Mouse (Mus musculus) kidney, postnatal 0 days (tissue): ENCODE measurements around the gene Metap1. TPM values are rescaled to one million over a fixed set of nuclear protein-coding genes. Genes with fewer than 3 reads are reported as not detected.
A peak's percentile ranks its signal among the peaks of the same experiment; 100 is the strongest.

Source experiments
- ATAC-seq: fragments of 200-750 bp; cut with Nextera tagmentation; replicated peaks from 2 replicates; pipeline ENCODE4 v1.8.0; 2017; ENCODE audit warnings: low read depth, moderate number of reproducible peaks, moderate TSS enrichment, moderate library complexity; ENCODE audit not compliant: low FRiP score
- DNase-seq: peaks from one replicate; pipeline ENCODE4 v3.0.0-alpha.2; 2016; ENCODE audit warnings: low spot score
- H3K27ac ChIP-seq: fragments of 300-500 bp; sonication (generic); 2 replicates; pipeline ENCODE4 v1.5.1; 2014; ENCODE audit warnings: mild to moderate bottlenecking
- H3K27me3 ChIP-seq: fragments of 300-500 bp; sonication (generic); 2 replicates; pipeline ENCODE4 v1.6.1; 2014; ENCODE audit warnings: low read length, mixed read lengths; ENCODE audit not compliant: insufficient read depth
- H3K36me3 ChIP-seq: fragments of 300-500 bp; sonication (generic); 2 replicates; pipeline ENCODE4 v1.6.1; 2014; ENCODE audit warnings: low read length, mixed read lengths; ENCODE audit not compliant: insufficient read depth
- H3K4me1 ChIP-seq: fragments of 300-500 bp; sonication (generic); replicated peaks from 2 replicates; pipeline ENCODE4 v1.6.1; 2014; ENCODE audit warnings: antibody characterized with exemption, low read length, mixed read lengths; ENCODE audit not compliant: insufficient read depth
- H3K4me2 ChIP-seq: fragments of 300-500 bp; sonication (generic); 2 replicates; pipeline ENCODE4 v1.6.1; 2014; ENCODE audit warnings: mild to moderate bottlenecking, low read length, moderate library complexity, mixed read lengths
- H3K4me3 ChIP-seq: fragments of 300-500 bp; sonication (generic); replicated peaks from 2 replicates; pipeline ENCODE4 v1.5.1; 2014; ENCODE audit warnings: low read depth, low read length
- H3K9ac ChIP-seq: fragments of 300-500 bp; sonication (generic); 2 replicates; pipeline ENCODE4 v1.6.1; 2014; ENCODE audit warnings: low read depth, low read length
- H3K9me3 ChIP-seq: fragments of 300-500 bp; sonication (generic); replicated peaks from 2 replicates; pipeline ENCODE4 v1.6.1; 2016; ENCODE audit warnings: low read length, inconsistent platforms, mixed read lengths
- CTCF ChIP-seq: IDR thresholded peaks from 2 replicates; pipeline ENCODE4 v1.5.1; 2016; ENCODE audit warnings: antibody characterized with exemption, low read depth, mild to moderate bottlenecking, moderate library complexity
- WGBS: fragments of 180-500 bp; shearing (Covaris S2); extraction: QIAGEN DNeasy Blood & Tissue Kit; methylation state at CpG from one replicate; pipeline ENCODE4 v1.1.7; 2014; 5-methylcytosine and 5-hydroxymethylcytosine counted together
- polyA plus RNA-seq: library from polyadenylated mRNA; unstranded; fragments of >200 nt; fragmentation: Nextera tagmentation; extraction: Ambion mirVana; gene quantifications from 2 replicates; pipeline ENCODE4 v1.2.1, GENCODE M21; 2015

Metap1 gene
- polyA plus RNA-seq, 1 experiment from 2014 or later: 40.2 TPM

DNA sequence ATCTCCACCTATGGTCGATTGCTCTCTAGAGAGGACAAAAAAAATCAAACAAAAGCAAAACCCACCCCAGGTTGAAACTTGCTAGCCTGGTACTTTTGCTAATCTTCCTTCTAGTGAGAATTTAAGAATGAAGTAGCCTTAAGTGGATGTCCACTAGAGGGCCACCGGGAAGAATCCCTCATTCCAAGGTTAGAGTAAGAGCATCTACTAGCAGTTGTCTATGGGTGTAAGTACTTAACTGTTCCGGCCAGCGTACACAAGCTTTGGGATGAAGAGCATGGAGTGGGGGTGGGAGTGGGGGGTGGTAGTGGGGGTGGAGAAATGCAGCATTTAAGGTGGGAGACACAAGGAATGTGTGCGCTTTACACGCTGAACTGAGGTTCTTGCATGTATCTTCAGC, 17.4 kb upstream of the Metap1 start:
- no peak overlapping the region for H3K4me2 ChIP-seq
- TF ChIP-seq CTCF: peak; percentile 73
- no peaks in the 10 kb centered on the region for H3K27me3 ChIP-seq
- H3K9me3 ChIP-seq: no peaks in the 10 kb centered on the region
- no peaks in the 10 kb centered on the region for H3K4me1 ChIP-seq
- peak; percentile 80 for DNase-seq
- ATAC-seq: no peak; the same call in 1 of the 2 replicates
- H3K9ac ChIP-seq: no peak overlapping the region
- 57% methylated on average over 6 of the region's 6 CpGs for WGBS
- no peak overlapping the region for H3K4me3 ChIP-seq
- no peaks in the 10 kb centered on the region for H3K36me3 ChIP-seq
- no peak overlapping the region for H3K27ac ChIP-seq

DNA sequence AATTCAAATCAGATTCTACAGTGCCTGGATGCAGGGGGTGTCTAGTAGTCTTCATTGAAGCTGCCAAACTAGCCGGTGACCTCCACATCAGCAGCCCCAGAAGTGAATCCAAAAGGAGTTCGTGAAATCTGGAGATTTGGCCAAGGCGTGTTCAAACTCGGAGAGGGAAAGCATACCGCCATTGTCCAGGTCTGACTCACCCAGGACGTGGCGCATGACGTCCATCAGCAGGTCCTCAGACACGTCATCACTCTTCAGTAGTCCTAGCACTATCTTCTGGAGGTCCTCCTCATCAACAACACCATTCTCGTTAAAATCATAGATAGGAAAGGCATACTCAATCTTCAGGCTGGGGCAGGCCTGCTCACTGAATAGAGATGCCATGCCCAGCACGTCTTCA, 14.4 kb upstream of the Metap1 start:
- DNase-seq (no peak), ATAC-seq (no peak)
- Histone ChIP-seq H3K27ac (no peak overlapping the region), H3K4me2 (no peak overlapping the region), H3K27me3 (no peaks in the 10 kb centered on the region), H3K9me3 (no peaks in the 10 kb centered on the region), H3K4me3 (no peak overlapping the region), H3K9ac (no peak overlapping the region), H3K4me1 (no peaks in the 10 kb centered on the region), H3K36me3 (no peaks in the 10 kb centered on the region)
- WGBS: 81% methylated on average over 11 of the region's 11 CpGs
- no peak for TF ChIP-seq CTCF

DNA sequence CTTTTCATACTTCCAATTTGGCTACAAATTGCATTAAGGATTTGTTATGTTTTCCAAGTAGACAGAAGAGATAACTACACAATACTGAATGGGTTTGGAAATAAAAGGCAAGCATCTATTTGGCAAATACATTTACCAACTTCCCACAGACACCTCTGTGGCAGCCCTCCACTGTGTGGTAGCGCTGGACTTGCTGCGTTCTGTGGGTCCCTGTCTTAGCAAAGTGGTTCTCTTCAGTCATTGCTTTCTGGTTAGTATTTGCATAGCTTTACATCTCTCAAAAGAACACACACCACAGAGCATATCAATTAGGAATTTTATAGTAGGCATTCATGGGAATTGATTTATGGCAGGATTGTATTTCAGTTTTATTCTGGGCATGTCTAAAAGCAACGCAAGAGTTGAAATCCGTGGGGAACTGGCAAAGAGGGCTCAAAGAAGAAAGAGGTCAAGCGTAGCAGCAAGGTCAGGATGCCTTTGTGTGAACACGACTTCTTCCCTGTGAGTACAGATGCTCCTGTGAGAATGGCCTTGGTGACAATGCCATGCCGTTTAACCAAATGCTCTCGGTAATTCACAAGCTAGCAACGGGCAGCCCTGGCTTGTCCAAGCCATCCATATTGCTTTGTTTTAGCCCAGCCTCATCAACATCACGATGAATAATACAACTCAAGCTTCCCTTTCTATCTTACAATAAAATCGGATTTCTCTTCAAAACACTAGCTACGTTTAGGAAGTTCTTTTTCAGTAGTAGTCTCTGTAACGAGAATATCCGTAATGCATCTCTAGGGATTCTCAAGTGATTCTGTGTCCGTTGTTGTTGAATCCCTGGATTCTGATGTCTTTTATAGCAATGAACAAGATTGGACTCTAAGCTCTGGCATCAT, 10.8 kb upstream of the Metap1 start:
- no peak overlapping the region for H3K4me3 ChIP-seq
- no peak overlapping the region for H3K4me2 ChIP-seq
- H3K4me1 ChIP-seq: no peaks in the 10 kb centered on the region
- H3K27me3 ChIP-seq: no peaks in the 10 kb centered on the region
- DNase-seq (no peak), ATAC-seq (no peak)
- no peak for TF ChIP-seq CTCF
- 44% methylated on average over 15 of the region's 15 CpGs for WGBS
- no peaks in the 10 kb centered on the region for H3K9me3 ChIP-seq
- no peaks in the 10 kb centered on the region for H3K36me3 ChIP-seq
- H3K27ac ChIP-seq: no peak overlapping the region
- no peak overlapping the region for H3K9ac ChIP-seq

DNA sequence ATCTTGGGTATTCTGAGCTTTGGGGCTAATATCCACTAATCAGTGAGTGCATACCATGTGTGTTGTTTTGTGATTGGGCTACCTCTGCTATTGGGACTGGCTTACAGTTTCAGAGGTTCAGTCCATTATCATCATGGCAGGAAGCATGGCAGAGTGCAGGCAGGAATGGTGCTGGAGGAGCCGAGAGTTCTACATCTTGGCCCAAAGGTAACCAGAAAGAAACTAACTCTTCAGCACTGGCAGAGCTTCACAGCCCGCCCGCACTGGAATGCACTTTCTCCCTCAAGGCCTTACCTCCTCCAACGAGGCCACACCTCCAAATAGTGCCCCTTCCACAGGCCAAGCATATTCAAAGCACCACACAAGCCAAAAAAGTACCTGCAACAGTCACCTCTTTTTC, 9.4 kb upstream of the Metap1 start:
- 61% methylated on average over 4 of the region's 4 CpGs for WGBS
- H3K27ac ChIP-seq: no peak overlapping the region
- no peak overlapping the region for H3K9ac ChIP-seq
- H3K4me3 ChIP-seq: no peak overlapping the region
- no peaks in the 10 kb centered on the region for H3K36me3 ChIP-seq
- H3K4me2 ChIP-seq: no peak overlapping the region
- H3K27me3 ChIP-seq: no peaks in the 10 kb centered on the region
- no peak for TF ChIP-seq CTCF
- DNase-seq: no peak
- no peaks in the 10 kb centered on the region for H3K9me3 ChIP-seq
- ATAC-seq: no peak
- no peaks in the 10 kb centered on the region for H3K4me1 ChIP-seq

DNA sequence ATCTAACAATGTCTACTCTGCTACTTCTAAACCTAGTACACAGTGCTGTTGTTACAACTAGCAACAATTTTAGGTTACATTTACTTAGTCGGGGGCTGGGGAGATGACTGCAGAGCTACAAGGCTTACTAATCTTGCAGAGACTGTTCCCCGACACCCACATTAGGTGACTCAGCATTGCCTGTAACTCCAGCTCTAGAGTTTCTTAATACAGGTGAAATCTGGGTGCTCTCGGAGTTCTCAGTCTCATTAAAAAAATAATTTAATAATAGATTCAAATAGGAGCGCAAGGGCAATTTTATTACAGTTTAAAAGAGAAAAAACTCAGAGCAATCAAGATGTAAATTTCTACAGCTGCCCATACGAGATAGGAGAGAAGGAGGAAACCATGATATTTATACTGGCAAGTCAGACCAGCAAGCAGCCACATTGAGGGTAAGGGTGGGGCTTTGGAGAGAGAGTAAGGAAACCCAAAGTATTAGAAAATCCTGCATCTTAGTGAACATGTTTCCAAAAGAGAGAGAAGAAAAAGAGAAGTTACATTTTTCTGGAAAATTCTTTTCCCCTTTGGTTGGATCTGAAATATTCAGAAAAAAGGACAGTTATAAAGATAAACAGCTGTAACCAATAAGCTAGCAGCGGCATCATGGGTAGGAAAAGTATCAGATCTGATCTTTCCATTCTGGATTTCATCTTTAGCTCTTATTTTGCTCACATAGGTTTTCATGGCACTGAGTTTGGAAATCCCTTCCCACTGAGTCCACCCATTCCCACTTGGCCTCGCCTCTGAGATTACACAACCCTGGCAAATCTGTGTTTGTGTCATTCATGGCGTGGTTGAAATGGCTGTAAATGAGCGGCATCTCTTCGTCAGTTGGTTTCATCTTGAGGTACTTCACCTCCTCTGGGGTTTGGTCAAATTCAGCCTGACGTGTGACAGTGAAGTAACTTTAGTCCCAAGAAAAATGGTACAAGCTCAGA, 6.1 kb upstream of the Metap1 start:
- Histone ChIP-seq H3K27ac (no peak overlapping the region), H3K36me3 (no peaks in the 10 kb centered on the region), H3K27me3 (no peaks in the 10 kb centered on the region), H3K9me3 (no peaks in the 10 kb centered on the region), H3K4me1 (no peaks in the 10 kb centered on the region), H3K4me3 (no peak overlapping the region), H3K4me2 (no peak overlapping the region), H3K9ac (no peak overlapping the region)
- DNase-seq (no peak), ATAC-seq (no peak)
- WGBS: 79% methylated on average over 11 of the region's 11 CpGs
- TF ChIP-seq CTCF: no peak

DNA sequence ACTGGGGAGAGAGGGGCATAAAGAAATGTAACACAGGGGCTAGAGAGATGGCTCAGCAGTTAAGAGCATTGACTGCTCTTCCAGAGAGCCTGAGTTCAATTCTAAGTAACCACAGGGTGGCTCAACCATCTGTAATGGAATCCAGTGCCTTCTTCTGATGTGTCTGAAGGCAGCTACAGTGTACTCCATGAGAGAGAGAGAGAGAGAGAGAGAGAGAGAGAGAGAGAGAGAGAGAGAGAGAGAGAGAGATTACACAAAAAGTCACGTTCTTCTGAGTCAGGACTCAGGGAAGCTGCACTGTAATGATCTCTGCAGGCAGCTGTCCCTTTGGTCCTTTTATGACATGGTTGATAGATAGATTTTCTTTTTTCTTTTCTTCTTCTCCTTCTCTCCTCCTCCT, 5.2 kb upstream of the Metap1 start:
- no peak for TF ChIP-seq CTCF
- H3K27me3 ChIP-seq: no peaks in the 10 kb centered on the region
- ATAC-seq: no peak
- H3K4me1 ChIP-seq: no peaks in the 10 kb centered on the region
- no peak for DNase-seq
- no peak overlapping the region for H3K4me2 ChIP-seq
- no peak overlapping the region for H3K9ac ChIP-seq
- H3K4me3 ChIP-seq: no peak overlapping the region
- no peaks in the 10 kb centered on the region for H3K36me3 ChIP-seq
- H3K9me3 ChIP-seq: no peaks in the 10 kb centered on the region
- no peak overlapping the region for H3K27ac ChIP-seq
- 27% methylated on average over 1 of the region's 1 CpGs for WGBS
